Mouse (Mus musculus): Measurements from ENCODE around the gene Adam33. TPM values are rescaled to one million over a fixed set of nuclear protein-coding genes. Genes with fewer than 3 reads are reported as not detected.
"Not testable (repeated sequence)": the region's sequence is repeated elsewhere in the genome, so short reads cannot be mapped to it uniquely, and the experiment has no call there.

Gene Adam33
- total RNA-seq (2021) = 1 to 10 TPM; 2.2 to 4.8 TPM
- long read RNA-seq, experiment 1, partial matches to known transcripts = 0 of 1 reads
- long read RNA-seq, experiment 1, other reads (novel, unspliced or antisense) = 1 of 1 reads
- long read RNA-seq, experiment 2, partial matches to known transcripts = 0 of 1 reads
- long read RNA-seq, experiment 2, other reads (novel, unspliced or antisense) = 1 of 1 reads

DNA sequence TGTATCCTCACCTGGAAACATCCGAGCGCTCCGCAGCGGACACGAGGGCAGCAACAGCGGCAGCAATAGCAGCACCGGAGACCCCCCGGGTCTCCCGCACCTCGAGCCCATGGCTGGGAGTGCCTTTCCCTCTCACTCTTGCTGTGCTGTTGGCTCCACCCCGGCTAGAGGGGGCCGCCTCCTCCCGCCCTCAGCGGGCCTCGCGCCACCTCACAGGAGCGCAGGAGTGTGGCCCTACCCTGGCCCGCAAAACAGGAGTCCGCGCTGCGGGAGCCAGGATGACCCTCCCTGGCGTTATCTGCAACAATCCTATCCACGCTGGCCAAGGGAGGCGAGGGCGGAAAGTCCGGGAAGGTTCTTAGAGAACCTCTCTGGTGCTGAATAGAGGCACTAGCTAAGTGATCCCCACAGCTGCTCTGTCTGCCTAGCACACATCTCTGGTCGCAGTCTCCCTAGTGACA is at the start of gene Adam33:
TSS of gene Adam33 (minus strand) at position 411 of the 461 bp plus-strand sequence.
- peak in 1 of 2 experiments; percentile 37 for DNase-seq (ENCODE audit: low spot score in 2 of 2)

DNA sequence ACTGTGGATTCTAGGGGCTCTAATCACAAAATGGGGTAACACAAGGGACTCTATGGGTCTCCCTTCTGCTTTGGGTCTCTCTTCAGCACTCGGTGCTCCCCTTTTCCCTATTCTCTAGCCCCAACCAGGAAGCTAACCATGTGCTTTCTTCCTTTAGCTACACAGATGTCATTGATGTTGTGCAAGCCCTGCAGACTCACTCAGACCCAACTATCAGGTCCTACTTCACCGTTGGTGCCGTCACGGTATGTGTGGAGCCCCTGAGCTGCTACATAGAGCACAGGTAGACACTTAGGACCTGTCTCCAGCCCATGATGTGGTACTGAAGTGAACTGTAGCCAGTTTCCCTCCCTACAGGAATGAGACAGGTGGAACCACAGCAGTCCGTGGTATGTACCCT is 42.4 kb upstream of the Adam33 start:
- peak in 1 of 2 experiments; percentile 0 for DNase-seq (ENCODE audit: low spot score in 2 of 2)

DNA sequence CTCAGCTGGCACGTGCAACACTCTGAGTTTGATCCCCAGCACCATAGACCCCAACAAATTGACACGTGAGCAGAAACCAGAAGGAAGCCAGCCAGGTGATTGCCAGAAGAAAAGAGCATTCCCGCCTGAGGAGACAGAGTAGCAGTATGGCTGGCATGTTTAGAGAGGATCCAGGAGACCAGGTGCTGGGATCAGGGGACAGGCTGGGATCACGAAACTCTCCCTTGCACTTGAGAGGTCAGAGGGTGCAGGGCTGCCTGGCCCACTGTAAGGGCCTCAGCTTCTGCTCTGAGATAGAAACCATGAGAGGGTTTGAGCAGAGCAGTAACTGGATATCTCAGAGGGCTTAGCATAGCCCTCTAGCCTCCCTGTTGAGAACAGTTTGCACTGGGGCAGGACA is 41.4 kb upstream of the Adam33 start:
- not testable (repeated sequence) for DNase-seq (ENCODE audit: low spot score in 2 of 2)

DNA sequence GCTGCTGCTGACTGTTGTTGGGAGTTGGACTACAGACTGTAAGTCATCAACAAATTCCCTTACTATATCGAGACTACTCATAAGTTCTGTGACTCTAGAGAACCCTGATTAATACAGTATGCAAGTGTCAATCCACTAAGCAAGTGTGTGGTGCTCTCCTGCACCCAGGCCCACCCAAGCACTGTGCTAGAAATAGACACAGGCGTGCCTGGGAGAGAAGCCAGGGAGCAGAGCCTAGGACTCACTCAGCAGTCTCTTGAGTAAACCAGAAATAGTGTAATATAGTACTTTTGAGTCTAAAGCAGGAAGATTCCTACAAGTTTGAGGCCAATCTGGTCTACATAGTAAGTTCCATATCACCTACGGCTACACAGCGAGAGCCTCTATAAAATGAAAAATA is 40.4 kb upstream of the Adam33 start:
- DNase-seq (ENCODE audit: low spot score in 2 of 2) = no peak

DNA sequence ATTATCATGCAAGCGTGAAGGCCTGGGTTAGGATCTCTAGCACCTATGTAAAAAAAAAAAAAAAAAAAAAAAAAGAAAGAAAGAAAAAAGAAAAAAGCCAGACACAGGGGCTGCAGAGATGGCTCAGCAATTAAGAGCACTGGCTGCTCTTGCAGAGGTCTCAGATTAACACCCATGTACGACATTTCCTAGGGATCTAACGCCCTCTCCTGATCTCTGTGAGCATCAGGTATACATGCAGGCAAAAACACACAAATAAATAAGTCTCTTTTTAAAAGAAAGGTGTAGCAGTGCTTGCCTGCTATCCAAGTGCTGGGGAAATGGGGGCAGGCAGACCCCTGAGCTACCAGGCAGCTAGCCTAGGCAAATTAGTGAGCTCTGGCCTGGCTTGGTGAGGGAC is 37.9 kb upstream of the Adam33 start:
- DNase-seq (ENCODE audit: low spot score in 2 of 2) = no peak

DNA sequence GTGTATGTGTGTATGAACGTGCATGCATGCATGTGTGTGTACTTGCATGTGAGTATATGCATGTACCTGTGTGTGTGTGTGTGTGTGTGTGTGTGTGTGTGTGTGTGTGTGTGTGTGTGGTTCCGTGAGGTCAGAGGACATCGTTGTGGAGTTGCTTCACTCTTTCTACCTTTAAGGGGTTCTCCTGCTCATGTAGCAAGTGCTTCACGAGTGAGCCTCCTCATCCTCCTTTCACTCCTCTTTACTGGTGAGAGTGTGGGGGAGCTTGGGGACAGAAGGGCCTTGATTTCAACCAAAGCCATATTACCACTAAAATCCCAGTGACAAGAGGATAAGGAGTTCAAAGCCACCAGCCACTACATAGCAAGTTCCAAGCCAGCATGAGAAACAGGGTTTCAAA is 33.5 kb upstream of the Adam33 start:
- no peak for DNase-seq (ENCODE audit: low spot score in 2 of 2)

DNA sequence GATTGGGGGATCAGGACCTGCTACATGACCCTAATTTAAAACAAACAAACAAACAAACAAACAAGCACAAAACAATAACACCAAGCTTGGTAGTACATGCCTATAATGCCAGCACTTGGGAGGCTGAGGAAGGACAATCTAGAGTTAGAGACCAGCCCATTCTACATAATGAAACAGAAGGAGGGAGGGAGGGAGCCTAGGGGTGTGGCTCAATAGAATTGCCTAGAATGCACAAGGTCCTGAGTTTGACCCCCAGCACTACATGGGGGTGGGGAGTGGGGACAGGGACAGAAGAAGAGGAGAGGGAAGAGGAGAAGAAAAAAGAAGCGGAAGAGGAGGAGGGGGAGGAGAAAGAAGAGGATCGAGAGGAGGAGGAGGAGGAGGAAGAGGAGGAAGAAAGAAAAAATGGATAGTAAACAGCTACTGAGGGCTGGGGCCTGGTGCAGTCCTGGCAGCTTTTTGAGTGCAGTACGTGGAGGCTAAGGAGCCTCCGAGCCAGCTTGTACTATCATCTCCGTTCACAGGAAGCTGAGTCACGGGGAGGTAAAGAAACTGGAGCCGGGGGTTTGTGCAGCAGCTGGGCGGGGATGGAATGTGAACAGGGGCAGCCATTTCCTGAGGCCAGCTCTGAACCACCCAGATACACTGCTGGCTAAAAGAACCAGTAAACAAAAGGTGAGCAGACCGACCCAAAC is 32.6 kb upstream of the Adam33 start:
- no peak for DNase-seq (ENCODE audit: low spot score in 2 of 2)

DNA sequence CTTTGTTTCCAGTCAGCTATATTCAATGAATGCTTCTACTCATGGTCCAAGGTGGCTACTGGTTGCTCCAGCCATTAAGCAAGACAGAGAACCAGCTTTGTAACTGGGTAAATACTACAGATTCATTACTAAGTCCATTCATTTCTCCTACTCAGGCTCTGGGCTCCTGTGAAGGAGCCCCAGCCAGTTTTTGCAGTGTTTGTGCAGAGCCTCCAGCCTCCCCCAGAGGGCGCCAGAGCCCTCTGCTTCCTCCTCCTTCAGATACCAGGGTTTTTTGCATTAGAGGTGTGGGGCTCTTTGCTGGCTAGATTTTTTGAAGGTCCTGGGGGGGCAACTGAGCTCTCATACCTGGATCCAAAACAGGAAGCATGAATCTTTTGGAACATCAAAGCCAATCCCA is 31.2 kb upstream of the Adam33 start:
- peak; percentile 76 to 80 for DNase-seq (ENCODE audit: low spot score in 2 of 2)

DNA sequence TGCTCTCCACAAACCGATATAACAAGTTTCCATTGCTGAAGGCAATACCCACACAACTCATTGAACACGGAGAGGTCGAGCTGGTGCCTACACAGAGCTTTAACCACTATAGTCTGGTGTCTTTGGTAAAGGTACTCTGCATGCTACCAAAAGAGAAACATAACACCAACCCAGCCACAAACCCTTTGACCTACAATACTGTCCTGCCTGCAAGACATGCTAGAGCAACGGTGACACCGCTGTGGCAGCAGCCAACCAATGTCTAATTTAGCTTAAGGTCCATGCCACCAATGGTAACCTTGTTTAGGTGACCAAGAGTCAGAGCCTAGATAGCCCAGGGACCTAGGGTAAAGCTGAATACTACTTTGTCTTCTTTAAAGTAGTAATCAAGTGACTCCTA is 30.0 kb upstream of the Adam33 start:
- peak in 1 of 2 experiments; percentile 11 for DNase-seq (ENCODE audit: low spot score in 2 of 2)

DNA sequence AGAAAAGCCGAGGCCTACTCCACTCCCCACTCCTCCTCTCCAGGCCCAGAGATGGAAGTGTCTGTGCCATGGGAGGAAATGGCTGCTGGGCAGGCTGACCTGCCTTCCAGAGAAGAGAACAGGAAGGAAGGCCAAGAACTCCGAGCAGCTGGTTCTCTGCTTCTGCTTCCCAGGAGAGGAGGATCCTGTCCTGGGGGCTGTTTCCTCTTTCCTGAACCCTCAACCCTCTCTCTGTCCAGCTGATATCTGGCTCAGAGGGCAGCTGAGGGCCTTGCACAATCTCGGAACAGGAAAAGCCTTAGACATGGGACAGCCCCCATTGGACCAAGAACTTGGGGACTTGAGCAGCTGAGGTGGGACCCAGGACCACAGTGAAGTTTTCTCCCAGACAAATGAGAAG is 27.2 kb upstream of the Adam33 start:
- peak in 1 of 2 experiments; percentile 20 for DNase-seq (ENCODE audit: low spot score in 2 of 2)

DNA sequence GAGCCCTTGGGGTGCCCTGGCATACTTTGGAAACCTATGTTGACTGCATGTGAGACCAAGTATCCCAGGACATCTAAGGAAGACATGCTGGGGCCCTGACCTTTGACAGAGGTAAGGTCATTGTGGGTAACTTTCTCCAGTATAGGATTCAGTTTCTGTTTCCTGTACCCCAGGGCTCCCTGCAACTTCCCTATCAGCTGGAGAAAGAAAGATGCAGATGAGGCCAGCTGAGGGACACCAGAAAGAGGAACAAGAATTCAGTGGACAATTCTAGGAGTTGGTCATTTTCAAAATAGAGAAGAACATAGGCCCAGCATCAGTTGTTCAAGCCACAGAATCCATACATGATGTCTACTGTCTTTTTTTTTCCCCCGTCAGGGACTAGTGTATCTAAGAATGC is 26.0 kb upstream of the Adam33 start:
- DNase-seq (ENCODE audit: low spot score in 2 of 2) = no peak

DNA sequence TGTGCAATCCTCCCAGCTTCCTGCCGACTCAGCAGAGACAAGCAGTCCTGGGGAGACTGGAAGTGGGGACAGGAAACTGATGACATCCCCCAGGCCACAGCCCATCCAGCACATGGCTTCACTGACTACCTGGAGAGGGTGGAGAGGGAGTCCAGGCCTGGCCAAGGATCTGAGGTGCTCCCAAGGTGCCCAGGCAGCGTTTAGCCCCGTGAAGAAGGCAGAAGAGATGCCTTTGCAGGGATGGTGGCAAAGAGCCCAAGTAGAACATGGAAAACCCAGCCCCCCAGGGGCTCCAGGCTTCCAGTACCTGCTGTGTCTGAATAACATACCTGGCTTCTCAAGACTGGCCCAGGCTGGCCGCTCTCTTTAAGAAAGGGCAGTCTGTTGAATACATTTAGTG is 25.0 kb upstream of the Adam33 start:
- DNase-seq (ENCODE audit: low spot score in 2 of 2) = no peak

DNA sequence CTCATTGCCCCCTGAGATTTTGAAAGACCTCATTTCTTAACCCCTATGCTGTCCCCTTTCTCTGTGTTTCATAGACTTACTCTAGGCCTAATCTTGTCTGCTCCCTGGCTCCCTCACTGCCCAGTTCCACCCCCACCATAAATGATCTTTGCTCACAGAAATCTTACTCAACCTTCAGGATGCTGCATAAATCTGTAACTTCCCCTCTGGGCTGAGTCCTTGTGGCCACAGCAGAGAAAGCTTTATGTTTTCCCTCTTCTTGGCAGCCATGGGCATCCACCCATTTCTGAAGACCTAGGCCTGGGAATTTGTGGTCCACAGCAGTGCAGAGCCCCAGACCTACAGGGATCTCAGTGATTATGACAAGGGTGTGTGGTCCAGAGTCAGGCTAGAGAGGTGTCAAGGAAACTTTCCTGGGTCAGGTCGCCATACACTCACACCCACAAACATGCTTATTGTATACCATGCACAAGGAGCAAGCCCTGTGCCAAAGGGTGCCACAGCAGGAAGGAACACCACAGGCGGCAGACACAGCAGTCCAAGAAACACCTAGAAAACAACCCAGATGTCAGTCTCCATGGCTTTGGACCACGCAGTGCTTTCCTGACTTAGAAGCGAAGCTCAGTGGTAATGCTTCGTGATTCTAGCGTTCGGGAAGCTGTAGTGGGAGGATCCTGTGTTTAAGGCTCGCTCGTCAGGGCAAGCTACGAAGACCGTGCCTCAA is 23.2 kb upstream of the Adam33 start, which contains the start of gene Siglec1:
TSS of gene Siglec1 (minus strand) at position 99 of the 724 bp plus-strand sequence.
- DNase-seq (ENCODE audit: low spot score in 2 of 2) = no peak

DNA sequence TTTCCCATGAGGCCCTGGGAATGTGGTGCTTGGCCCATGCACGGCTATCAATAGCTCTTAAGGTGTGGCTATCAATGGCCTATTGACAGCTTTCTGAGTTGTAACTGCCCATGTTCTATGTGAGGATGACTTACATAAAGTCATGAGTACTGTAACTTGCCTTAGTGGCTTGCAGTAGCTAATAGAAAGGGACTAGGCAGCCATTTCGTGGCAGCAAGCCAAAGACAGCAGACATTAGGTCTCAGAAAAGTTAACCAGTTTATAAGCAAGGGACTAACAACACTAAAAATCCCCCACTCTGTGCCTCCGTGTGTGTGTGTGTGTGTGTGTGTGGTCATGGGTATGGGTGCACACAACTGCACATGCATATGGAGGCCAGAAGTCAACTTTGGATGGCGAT is 20.6 kb upstream of the Adam33 start:
- no peak for DNase-seq (ENCODE audit: low spot score in 2 of 2)

DNA sequence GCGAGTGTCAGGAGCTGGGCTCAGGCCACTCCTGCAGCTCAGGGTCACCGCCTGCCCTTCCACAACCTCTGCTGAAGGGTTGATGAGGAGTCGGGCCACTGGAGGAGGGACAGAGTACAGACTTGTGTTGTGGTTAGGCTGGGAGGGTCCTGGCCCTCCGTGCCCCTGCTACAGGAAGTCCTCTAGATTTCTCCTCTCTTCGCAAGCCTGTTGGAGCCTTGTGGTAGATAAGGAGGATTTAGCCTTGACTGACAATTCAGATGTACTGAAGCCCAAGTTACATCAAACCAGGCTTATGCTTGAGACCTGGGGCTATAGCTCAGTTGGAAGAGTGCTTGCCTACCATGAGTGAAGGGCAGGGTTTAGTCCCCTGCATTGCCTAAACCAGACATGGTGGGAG is 16.9 kb upstream of the Adam33 start:
- DNase-seq (ENCODE audit: low spot score in 2 of 2) = no peak

DNA sequence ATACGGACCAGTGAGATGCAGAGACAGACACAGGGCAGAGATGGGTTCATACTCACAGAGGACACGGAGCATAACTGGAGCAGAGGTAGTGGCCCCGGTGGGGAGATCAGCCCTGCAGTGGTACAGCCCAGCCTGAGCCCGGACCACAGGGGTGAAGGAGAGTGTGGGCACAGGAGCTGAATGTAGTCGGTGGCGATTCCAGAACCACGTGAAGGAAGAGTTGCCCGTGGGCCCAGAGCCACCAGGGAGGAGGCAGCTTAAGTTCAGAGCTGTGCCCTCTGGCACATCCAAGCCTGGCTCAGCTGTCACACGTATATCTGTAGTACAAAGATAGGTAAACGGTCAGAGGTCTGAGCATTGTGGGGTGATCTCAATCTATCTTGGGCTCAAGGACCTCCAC is 8.9 kb upstream of the Adam33 start:
- DNase-seq (ENCODE audit: low spot score in 2 of 2) = no peak

DNA sequence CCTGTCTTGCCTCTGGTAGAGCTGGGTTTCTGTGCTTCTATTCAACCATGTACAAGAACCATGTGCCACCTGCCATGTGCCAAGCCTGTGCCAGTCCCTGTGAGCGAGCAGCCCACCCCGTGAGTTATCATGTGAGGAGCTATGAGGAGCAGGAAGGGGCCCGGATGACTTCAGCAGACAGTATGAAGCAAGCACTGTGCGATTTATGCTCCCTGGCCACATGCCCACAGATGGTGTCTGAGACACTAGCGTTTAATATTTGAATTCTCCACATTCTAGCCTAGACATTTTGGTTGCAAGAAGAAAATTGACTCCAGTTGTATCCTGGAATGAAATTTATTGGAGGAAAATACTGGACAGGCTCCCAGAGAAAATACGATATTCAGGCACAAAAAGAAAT is 3.9 kb upstream of the Adam33 start:
- DNase-seq (ENCODE audit: low spot score in 2 of 2) = no peak

DNA sequence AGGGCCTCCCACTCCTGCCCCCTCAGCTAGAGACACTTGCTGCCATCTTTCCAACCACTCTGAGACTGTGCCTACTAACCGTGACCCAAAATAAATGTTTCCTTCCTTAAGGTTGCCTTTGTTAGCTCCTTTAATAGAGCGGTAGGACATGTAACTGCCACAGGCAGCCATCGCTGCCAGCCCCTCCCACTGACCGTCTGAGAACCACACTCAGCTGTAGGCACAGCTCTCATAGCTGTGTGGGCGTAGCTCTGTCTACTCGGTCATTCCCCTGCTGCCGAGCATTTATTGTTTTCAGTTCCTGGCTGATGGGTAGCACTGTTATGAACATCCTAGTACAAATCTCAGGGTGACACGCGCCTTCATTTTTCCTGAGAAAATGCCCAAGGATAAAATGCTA is 2.7 kb upstream of the Adam33 start:
- no peak for DNase-seq (ENCODE audit: low spot score in 2 of 2)

DNA sequence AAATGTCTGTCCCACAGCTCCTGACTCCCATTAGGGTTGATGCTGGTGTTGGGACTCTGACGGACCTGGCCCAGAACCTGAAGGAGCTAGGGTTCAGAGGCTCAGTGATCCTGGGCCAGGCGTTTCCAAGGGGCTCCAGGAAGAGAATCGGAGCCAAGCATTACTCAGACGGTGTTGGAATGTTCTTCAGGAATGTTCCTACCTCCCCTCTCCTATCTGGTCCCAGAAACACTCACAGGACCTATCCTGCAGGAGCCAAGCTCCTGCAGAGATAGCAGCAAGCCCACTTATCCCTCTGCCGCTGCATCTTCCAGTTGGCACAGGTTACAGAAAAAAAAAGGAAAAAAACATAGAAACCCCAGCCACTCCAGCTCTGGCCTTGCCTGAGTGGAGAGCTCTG is 2.0 kb downstream of the Adam33 start:
- DNase-seq (ENCODE audit: low spot score in 2 of 2) = no peak

DNA sequence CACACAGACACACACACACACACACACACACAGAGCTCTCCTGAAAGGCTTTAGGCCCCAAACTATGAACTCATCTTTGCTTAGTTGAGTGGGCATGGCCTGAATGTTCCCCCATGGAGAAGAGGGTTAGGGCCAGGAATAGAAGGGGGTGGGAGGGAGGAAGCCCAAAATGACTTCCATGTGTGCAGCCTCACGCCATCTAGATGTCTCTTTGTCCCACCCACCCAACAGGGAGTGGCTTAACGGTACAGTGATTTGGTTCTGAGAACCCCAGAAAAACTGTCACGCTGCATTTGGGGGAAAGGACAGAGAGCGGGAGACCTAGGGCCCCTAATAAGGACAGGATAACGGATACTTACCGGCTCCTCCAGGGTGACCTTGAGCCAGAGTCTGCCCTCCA is 2.8 kb downstream of the Adam33 start:
- no peak for DNase-seq (ENCODE audit: low spot score in 2 of 2)

DNA sequence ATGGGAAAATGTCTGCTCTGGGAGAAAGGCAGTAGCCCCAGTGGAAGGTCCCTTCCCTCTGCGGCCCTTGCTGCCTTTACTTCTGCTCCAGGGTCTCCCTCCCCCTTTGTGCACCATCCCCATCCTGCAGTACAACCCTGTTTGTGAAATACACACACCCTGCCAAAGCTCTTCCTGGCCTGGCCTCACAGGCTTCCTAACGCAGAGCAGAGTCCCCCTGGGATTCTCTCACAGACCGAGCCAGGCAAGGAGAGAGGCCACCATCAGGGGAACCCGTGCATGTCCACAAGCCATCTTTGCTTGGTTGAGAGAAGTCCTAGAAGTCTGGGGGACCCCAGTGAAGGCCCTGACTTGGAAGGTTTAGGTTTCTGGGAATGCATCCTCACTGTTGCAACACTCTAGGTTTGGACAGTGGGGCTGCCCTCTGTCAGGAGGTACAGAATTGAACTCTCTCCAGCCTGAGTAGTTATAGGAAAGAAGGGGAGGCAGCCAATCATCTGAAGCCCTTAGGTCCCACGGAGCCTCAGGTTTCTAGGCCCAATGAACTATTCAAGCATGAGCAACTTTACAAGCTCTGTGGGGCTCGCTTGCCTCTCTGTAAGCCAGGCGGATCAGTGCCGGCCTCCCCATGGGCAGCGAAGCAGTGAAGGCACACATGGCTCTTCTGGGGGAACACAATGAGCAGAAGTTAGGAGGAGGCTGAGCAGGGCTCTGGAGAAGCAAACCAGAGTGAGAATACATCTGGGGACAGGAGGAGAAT is 3.7 kb downstream of the Adam33 start:
- DNase-seq (ENCODE audit: low spot score in 2 of 2) = no peak
